Mouse (Mus musculus) liver, embryonic 11.5 days (tissue): ENCODE data around the gene D630003M21Rik. TPM values are rescaled to one million over a fixed set of nuclear protein-coding genes. Genes with fewer than 3 reads are reported as not detected.

Source experiments
- ATAC-seq: fragments of 200-750 bp; cut with Nextera tagmentation; replicated peaks from 2 replicates; pipeline ENCODE4 v1.8.0; 2017; ENCODE audit warnings: moderate number of reproducible peaks, mild to moderate bottlenecking, moderate TSS enrichment, moderate library complexity; ENCODE audit not compliant: low FRiP score
- DNase-seq: peaks from one replicate; pipeline ENCODE4 v3.0.0-alpha.2; 2017; ENCODE audit warnings: low spot score
- H3K27ac ChIP-seq: fragments of 300-500 bp; sonication (generic); 2 replicates; pipeline ENCODE4 v1.5.1; 2014; ENCODE audit warnings: mild to moderate bottlenecking, low read depth, low read length, control low read depth
- H3K27me3 ChIP-seq: fragments of 300-500 bp; sonication (generic); replicated peaks from 2 replicates; pipeline ENCODE4 v1.6.1; 2014; ENCODE audit warnings: low read length, mixed read lengths; ENCODE audit not compliant: control insufficient read depth, insufficient read depth
- H3K36me3 ChIP-seq: fragments of 300-500 bp; sonication (generic); 2 replicates; pipeline ENCODE4 v1.6.1; 2014; ENCODE audit warnings: mild to moderate bottlenecking, low read length, moderate library complexity, mixed read lengths; ENCODE audit not compliant: control insufficient read depth, insufficient read depth
- H3K4me1 ChIP-seq: fragments of 300-500 bp; sonication (generic); replicated peaks from 2 replicates; pipeline ENCODE4 v1.6.1; 2014; ENCODE audit warnings: low read length, mixed read lengths; ENCODE audit not compliant: control insufficient read depth, insufficient read depth
- H3K4me2 ChIP-seq: fragments of 300-500 bp; sonication (generic); 2 replicates; pipeline ENCODE4 v1.6.1; 2014; ENCODE audit warnings: mild to moderate bottlenecking, control low read depth, moderate library complexity
- H3K4me3 ChIP-seq: fragments of 300-500 bp; sonication (generic); 2 replicates; pipeline ENCODE4 v1.5.1; 2014; ENCODE audit warnings: low read depth, low read length, control low read depth
- H3K9ac ChIP-seq: fragments of 300-500 bp; sonication (generic); 2 replicates; pipeline ENCODE4 v1.6.1; 2014; ENCODE audit warnings: low read depth, low read length, control low read depth
- H3K9me3 ChIP-seq: fragments of 300-500 bp; sonication (generic); 2 replicates; pipeline ENCODE4 v1.6.1; 2016; ENCODE audit warnings: low read length, inconsistent platforms, mixed read lengths; ENCODE audit not compliant: control insufficient read depth
- WGBS: fragments of 180-500 bp; shearing (Covaris S2); extraction: QIAGEN DNeasy Blood & Tissue Kit; methylation state at CpG from one replicate; pipeline ENCODE4 v1.1.7; 2014; 5-methylcytosine and 5-hydroxymethylcytosine counted together
- polyA plus RNA-seq: library from polyadenylated mRNA; unstranded; fragments of >200 nt; fragmentation: Nextera tagmentation; extraction: Ambion mirVana; gene quantifications from 2 replicates; pipeline ENCODE4 v1.2.1, GENCODE M21; 2014

The D630003M21Rik gene
- polyA plus RNA-seq, 1 experiment from 2014 or later: 0.81 TPM

DNA sequence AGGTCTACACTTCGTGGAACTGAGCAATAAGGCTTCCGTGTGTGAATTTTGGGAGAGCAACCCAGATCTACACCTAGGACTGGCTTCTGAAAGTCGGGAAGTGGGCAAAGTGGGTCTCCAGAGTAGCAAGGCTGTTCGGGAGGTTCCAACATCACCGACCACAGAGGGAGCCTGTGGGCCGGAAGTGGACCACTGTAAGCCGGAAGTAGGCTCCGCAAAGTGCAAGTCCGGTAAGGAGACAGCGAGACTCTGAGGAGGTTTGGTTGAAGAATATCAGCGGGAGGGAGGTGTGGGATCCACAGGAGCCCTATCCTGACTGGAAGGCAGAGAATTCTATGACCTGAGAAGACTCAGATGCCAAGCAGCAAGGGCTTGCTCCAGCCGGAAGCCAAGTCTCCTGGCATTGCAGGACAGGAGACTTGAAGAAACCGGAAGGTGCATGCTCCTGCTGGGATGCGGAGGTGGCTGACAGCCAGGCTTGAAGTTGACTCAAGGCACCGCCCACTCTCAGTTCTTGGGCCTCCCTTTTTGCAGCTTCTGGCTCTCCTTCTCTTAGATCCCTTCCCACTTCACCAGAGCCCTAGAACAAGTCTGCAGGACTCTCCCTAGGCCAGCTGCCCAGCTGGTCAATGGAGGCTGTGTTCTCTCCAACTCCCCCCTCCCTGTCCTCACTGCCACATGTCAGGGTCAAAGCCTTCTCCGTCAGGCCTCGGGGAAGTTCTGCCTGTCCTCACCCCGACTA lies 14.3 kb upstream of the D630003M21Rik start:
- Histone ChIP-seq H3K9ac (no peak overlapping the region), H3K4me3 (no peak overlapping the region), H3K27me3 (no peaks in the 10 kb centered on the region), H3K4me1 (no peaks in the 10 kb centered on the region), H3K27ac (no peak overlapping the region), H3K4me2 (no peak overlapping the region), H3K9me3 (no peaks in the 10 kb centered on the region), H3K36me3 (no peaks in the 10 kb centered on the region)
- 74% methylated on average over 18 of the region's 18 CpGs for WGBS
- no peak for DNase-seq
- ATAC-seq: no peak

DNA sequence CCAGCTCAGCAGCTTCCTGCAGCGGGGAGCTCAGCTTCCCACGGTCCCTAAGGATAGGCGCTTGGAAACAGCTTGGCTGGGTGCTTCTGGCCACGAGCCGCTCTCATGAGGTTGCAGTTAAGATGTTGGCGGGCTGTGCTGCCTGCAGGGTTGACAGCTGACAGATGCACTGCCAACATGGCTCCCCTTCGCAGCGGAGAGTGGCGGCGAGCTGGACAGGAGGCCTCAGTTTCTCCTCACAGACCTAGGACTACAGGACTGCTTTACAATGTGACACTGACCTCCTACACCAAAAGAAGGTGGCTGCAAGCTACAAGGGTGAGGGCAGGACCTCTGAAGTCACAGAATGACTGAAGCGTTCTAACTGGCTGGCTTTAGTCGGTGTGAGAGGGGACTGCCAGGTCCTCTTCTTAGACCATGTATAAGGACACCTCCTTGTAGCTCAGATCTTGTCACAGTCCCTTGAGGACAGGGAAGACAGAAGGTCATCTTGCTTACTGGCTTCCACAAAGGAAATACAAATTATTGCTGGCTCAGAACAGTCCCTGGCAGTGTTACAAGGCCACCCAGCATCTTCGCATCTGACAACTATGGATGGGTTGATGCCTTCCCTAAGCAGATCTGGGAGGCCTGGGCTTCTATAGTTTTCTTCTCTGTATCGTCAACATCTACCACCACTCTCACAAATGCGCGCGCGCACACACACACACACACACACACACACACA lies 13.3 kb upstream of the D630003M21Rik start:
- H3K9ac ChIP-seq: no peak overlapping the region
- H3K9me3 ChIP-seq: no peaks in the 10 kb centered on the region
- no peaks in the 10 kb centered on the region for H3K4me1 ChIP-seq
- H3K27ac ChIP-seq: no peak overlapping the region
- no peaks in the 10 kb centered on the region for H3K27me3 ChIP-seq
- WGBS: 85% methylated on average over 18 of the region's 18 CpGs
- DNase-seq (no peak), ATAC-seq (no peak)
- H3K4me3 ChIP-seq: no peak overlapping the region
- H3K4me2 ChIP-seq: no peak overlapping the region
- no peaks in the 10 kb centered on the region for H3K36me3 ChIP-seq

DNA sequence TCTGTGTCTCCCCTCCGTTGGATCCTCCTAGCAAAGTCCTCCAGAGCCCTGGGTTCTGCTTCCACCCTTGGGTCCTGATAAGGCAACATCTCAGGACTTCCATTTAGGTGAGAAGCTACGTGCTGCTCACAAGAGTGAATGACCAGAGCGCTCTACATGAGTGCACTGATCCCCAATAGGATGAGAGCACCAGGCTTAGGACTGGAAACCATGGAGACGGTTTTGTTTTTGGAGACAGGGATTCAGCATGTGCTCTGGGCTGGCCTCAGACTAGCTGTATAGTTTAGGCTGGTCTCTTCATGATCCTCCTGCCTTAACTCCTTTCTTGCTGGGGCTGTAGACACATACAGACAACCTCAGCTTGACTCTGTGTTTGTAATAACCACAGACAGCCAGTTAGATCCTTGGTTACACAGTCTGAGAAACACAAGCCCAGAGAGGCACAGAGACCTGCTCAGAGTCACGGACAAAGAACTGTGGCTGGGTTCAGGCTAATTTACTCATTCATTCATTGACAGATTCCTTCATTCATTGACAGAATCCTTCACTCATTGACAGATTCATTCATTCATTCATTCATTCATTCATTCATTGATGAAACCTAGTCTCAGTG lies 12.2 kb upstream of the D630003M21Rik start:
- ATAC-seq (no peak), DNase-seq (no peak)
- Histone ChIP-seq H3K4me1 (no peaks in the 10 kb centered on the region), H3K9me3 (no peaks in the 10 kb centered on the region), H3K27ac (no peak overlapping the region), H3K9ac (no peak overlapping the region), H3K36me3 (no peaks in the 10 kb centered on the region), H3K4me2 (no peak overlapping the region), H3K4me3 (no peak overlapping the region), H3K27me3 (no peaks in the 10 kb centered on the region)
- WGBS: 67% methylated on average over 5 of the region's 5 CpGs

DNA sequence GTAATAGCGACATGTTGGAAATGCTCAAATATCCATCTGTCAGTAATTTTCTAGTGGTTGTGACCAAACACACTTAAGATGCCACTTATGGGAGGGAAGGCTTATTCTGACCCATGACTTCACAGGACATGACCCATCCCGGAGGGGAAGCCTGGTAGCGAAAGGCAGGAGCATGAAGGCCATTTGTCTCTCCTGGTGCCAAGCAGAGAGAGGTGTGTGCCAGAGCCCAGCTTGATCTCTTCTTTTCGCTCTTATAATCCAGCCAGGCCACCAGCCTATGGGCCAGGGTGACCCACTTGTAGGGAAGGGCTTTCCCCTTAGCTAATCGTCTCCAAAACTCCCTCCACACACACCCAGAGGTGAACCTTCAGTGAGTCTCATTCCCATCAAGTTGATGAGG lies 9.1 kb upstream of the D630003M21Rik start:
- no peaks in the 10 kb centered on the region for H3K4me1 ChIP-seq

DNA sequence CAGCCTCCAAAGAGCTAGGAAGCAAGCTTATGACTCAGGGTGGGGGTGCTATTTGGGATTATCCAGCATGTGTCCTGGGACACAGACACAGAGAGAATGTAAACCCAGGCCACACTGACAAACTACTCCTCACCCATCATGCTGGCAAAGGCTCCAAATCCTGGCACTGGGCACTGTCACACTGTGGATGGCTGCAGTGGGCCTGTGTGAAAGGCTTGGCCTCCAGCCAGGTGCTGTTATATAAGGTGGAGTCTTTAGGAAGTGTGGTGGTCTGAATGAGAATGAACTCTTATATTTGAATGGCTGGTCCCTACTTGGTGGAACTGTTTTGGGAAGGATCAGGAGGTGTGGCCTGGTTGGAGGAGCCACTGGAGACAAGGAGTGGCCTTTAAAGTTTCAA lies 7.7 kb upstream of the D630003M21Rik start:
- no peak overlapping the region for H3K27ac ChIP-seq
- no peak for ATAC-seq

More for the DNA sequence above, 9.1 kb upstream of the D630003M21Rik start:
- Histone ChIP-seq H3K9me3 (no peaks in the 10 kb centered on the region), H3K27ac (no peak overlapping the region), H3K27me3 (no peaks in the 10 kb centered on the region), H3K36me3 (no peaks in the 10 kb centered on the region), H3K4me2 (no peak overlapping the region), H3K9ac (no peak overlapping the region), H3K4me3 (no peak overlapping the region)
- WGBS: 87% methylated on average over 5 of the region's 5 CpGs
- ATAC-seq: no peak
- no peak for DNase-seq

DNA sequence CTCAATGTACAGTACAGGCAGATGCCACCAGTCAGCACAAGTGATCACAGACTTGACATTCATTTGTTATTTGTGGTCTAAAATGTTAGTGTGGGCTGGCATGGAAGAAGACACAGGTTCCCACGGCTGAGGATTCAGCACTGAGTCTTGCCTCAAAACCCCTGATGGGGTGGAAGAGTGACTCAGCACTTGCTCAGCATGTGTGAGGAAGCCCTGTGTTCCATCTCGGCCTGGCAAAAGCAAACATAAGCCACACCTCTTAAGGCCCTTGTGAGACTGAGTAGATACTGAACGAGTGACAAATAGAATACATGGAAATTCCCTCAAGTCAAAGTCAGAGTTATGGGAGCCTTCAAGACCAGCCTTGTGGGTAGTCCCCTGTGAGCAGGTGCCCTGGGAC lies 4.1 kb upstream of the D630003M21Rik start:
- Histone ChIP-seq H3K4me1 (0 out of 2 replicates have a peak, but pooled peaks cover 3% of the 10 kb centered on the region), H3K27me3 (peaks cover 30% of the 10 kb centered on the region), H3K4me2 (no peak overlapping the region), H3K36me3 (no peaks in the 10 kb centered on the region), H3K27ac (no peak overlapping the region), H3K9ac (no peak overlapping the region), H3K4me3 (no peak overlapping the region), H3K9me3 (no peaks in the 10 kb centered on the region)
- DNase-seq (no peak), ATAC-seq (no peak)
- WGBS: 47% methylated on average over 3 of the region's 3 CpGs

More for the DNA sequence above, 7.7 kb upstream of the D630003M21Rik start:
- Histone ChIP-seq H3K36me3 (no peaks in the 10 kb centered on the region), H3K27me3 (no peaks in the 10 kb centered on the region), H3K9ac (no peak overlapping the region), H3K4me2 (no peak overlapping the region), H3K9me3 (no peaks in the 10 kb centered on the region), H3K4me1 (no peaks in the 10 kb centered on the region), H3K4me3 (no peak overlapping the region)
- DNase-seq: no peak

DNA sequence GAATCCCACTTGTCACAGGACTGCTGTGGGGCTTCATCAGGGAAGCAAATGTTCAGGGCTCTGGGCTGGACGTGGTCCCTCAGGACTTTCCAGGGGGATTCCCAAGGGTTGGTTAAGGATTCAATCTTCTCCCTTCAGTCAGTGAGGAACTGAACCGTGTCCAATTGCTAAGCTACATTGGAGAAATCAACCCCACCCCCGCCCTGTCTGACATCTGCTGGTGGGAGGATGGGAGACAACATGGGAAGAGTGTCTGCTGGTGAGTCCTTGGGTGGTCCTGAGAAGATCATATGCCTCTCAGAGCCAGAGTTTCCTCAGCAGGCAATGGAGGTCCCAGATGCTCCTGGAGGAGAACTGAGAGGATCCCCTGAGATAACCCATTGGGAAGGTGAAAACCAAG lies 3.4 kb upstream of the D630003M21Rik start:
- Histone ChIP-seq H3K9me3 (no peaks in the 10 kb centered on the region), H3K36me3 (no peaks in the 10 kb centered on the region), H3K4me1 (0 out of 2 replicates have a peak, but pooled peaks cover 3% of the 10 kb centered on the region), H3K27ac (no peak overlapping the region), H3K9ac (no peak overlapping the region), H3K4me2 (no peak overlapping the region), H3K4me3 (no peak overlapping the region), H3K27me3 (peaks cover 37% of the 10 kb centered on the region)
- DNase-seq: no peak
- ATAC-seq: no peak
- WGBS: 58% methylated on average over 3 of the region's 3 CpGs

DNA sequence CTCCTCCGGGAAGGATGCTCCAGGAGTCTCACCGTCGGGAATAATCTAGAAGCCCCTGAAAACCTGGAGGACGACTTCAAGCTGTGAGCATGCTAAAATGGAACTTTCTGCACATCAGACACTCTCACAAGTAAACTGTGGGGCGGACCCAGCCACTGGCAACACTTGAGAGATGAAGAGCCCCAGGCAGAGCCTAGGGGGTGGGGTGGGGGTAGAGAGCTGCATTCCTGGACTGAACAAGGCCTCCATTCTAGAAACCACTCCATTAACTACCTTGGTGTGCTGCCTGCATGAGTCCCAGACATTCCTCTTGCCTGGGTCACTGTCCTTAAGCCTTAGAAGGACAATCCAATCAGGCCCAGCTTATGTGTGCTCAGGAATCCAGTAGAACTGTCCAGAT lies 2.0 kb upstream of the D630003M21Rik start:
- Histone ChIP-seq H3K4me2 (no peak overlapping the region), H3K36me3 (no peaks in the 10 kb centered on the region), H3K4me3 (no peak overlapping the region), H3K9ac (no peak overlapping the region), H3K27me3 (peaks cover 45% of the 10 kb centered on the region), H3K4me1 (0 out of 2 replicates have a peak, but pooled peaks cover 3% of the 10 kb centered on the region), H3K27ac (no peak overlapping the region), H3K9me3 (no peaks in the 10 kb centered on the region)
- ATAC-seq (no peak), DNase-seq (no peak)
- 60% methylated on average over 5 of the region's 5 CpGs for WGBS
